Mouse (Mus musculus): ENCODE data around the gene Tbc1d25. TPM values are rescaled to one million over a fixed set of nuclear protein-coding genes. Genes with fewer than 3 reads are reported as not detected.
A peak's percentile ranks its signal among the peaks of the same experiment; 100 is the strongest.

Gene Tbc1d25
- total and polyA plus RNA-seq, 3 experiments, result 8.0 to 23.4 TPM; not detected in 1

- TF ChIP-seq POLR2AphosphoS5 (IDR thresholded peaks at IDR 0.05; ENCODE audit: borderline replicate concordance, low read depth, low read length), result no peak
- peak; percentile 98 for TF ChIP-seq SIN3A (IDR thresholded peaks at IDR 0.05; ENCODE audit: low read length)
- TF ChIP-seq BHLHE40 (IDR thresholded peaks at IDR 0.05; ENCODE audit: borderline replicate concordance, low read depth, low read length), result peak; percentile 85
- no peak; the same call in 1 of the 2 replicates for TF ChIP-seq SMC3 (IDR thresholded peaks at IDR 0.05; ENCODE audit: low read depth, low read length)
- peak; percentile 84 for TF ChIP-seq ELF1 (IDR thresholded peaks at IDR 0.05; ENCODE audit: low read depth, low read length)
- peak; percentile 79 to 85 for TF ChIP-seq POLR2A (IDR thresholded peaks at IDR 0.05; ENCODE audit: control insufficient read depth in 1 of 2, insufficient read depth in 1 of 2, low read depth in 1 of 2, low read length in 2 of 2, poor library complexity in 1 of 2)
Measured at GRCm38 (mm10) chrX:8175504-8176385, at the start of gene Tbc1d25 (continued).

GRCm38 (mm10) chrX:8223473-8223872 lies 47.5 kb upstream of the Tbc1d25 start:
- no peaks in the 10 kb centered on the region for H3K9me3 ChIP-seq (replicated peaks; ENCODE audit: insufficient read depth, low read length)
- H3K79me2 ChIP-seq (ENCODE audit: control insufficient read depth, insufficient read depth, low read length, poor library complexity), result no peaks in the 10 kb centered on the region
- peaks cover 0 to 18% of the 10 kb centered on the region in 2 experiments; a peak in 3 of 4 replicates for H3K4me1 ChIP-seq (ENCODE audit: control insufficient read depth in 1 of 2, insufficient read depth in 2 of 2, low read length in 2 of 2)
- H3K4me3 ChIP-seq (ENCODE audit: control insufficient read depth in 1 of 2, insufficient read depth in 1 of 2, low read depth in 2 of 2, low read length in 2 of 2), result no peak overlapping the region
- no peak for DNase-seq (ENCODE audit: low read depth, low spot score)
- H3K27ac ChIP-seq (ENCODE audit: control insufficient read depth, low read depth, low read length), result no peak overlapping the region
- H3K27me3 ChIP-seq (ENCODE audit: control insufficient read depth in 1 of 2, insufficient read depth in 2 of 2, low read length in 2 of 2), result no peaks in the 10 kb centered on the region
- no peaks in the 10 kb centered on the region; a peak in 1 of 4 replicates for H3K36me3 ChIP-seq (ENCODE audit: control insufficient read depth in 1 of 2, insufficient read depth in 2 of 2, low read length in 2 of 2)
- no peak overlapping the region for H3K9ac ChIP-seq (ENCODE audit: control insufficient read depth, low read depth, low read length, poor library complexity, severe bottlenecking)
- TF ChIP-seq GATA1 (IDR thresholded peaks at IDR 0.05; ENCODE audit: low read depth, low read length), result peak; percentile 40
- no peak for TF ChIP-seq RAD21 (IDR thresholded peaks at IDR 0.05; ENCODE audit: low read depth, low read length)
- TF ChIP-seq ZC3H11A (IDR thresholded peaks at IDR 0.05; ENCODE audit: low read depth, low read length), result no peak
- TF ChIP-seq ELF1 (IDR thresholded peaks at IDR 0.05; ENCODE audit: low read depth, low read length), result no peak
- TF ChIP-seq TCF12 (IDR thresholded peaks at IDR 0.05; ENCODE audit: low read depth, low read length), result peak; percentile 64
- TF ChIP-seq EP300 (IDR thresholded peaks at IDR 0.05; ENCODE audit: low read depth in 1 of 2, low read length in 2 of 2), result peak; percentile 25; a peak in 1 of 4 replicates
- no peak for TF ChIP-seq HCFC1 (IDR thresholded peaks at IDR 0.05; ENCODE audit: low read depth, low read length)
- TF ChIP-seq CHD1 (IDR thresholded peaks at IDR 0.05; ENCODE audit: low read depth, low read length), result no peak

- Histone ChIP-seq H3K4me1 (ENCODE audit: control insufficient read depth in 1 of 2, insufficient read depth in 2 of 2, low read length in 2 of 2) (peaks cover 0 to 23% of the 10 kb centered on the region in 2 experiments; a peak in 3 of 4 replicates), H3K4me3 (ENCODE audit: control insufficient read depth in 1 of 2, insufficient read depth in 1 of 2, low read depth in 2 of 2, low read length in 2 of 2) (no peak overlapping the region), H3K27ac (ENCODE audit: control insufficient read depth, low read depth, low read length) (no peak overlapping the region), H3K79me2 (ENCODE audit: control insufficient read depth, insufficient read depth, low read length, poor library complexity) (no peaks in the 10 kb centered on the region), H3K27me3 (ENCODE audit: control insufficient read depth in 1 of 2, insufficient read depth in 2 of 2, low read length in 2 of 2) (no peaks in the 10 kb centered on the region), H3K9me3 (replicated peaks; ENCODE audit: insufficient read depth, low read length) (no peaks in the 10 kb centered on the region), H3K9ac (ENCODE audit: control insufficient read depth, low read depth, low read length, poor library complexity, severe bottlenecking) (no peak overlapping the region), H3K36me3 (ENCODE audit: control insufficient read depth in 1 of 2, insufficient read depth in 2 of 2, low read length in 2 of 2) (peaks cover 0 to 4% of the 10 kb centered on the region in 2 experiments; a peak in 2 of 4 replicates)
- TF ChIP-seq RCOR1 (IDR thresholded peaks at IDR 0.05; ENCODE audit: low read depth, low read length) (no peak), GATA1 (IDR thresholded peaks at IDR 0.05; ENCODE audit: low read depth, low read length) (no peak), CHD1 (IDR thresholded peaks at IDR 0.05; ENCODE audit: low read depth, low read length) (no peak), ETS1 (IDR thresholded peaks at IDR 0.05; ENCODE audit: low read depth, low read length) (no peak), RAD21 (IDR thresholded peaks at IDR 0.05; ENCODE audit: low read depth, low read length) (no peak), MAFK (IDR thresholded peaks at IDR 0.05; ENCODE audit: borderline replicate concordance, low read depth, low read length) (no peak), ELF1 (IDR thresholded peaks at IDR 0.05; ENCODE audit: low read depth, low read length) (no peak), ZNF384 (IDR thresholded peaks at IDR 0.05; ENCODE audit: low read depth, low read length) (no peak), CHD2 (IDR thresholded peaks at IDR 0.05; ENCODE audit: low read length) (no peak), NELFE (IDR thresholded peaks at IDR 0.05; ENCODE audit: low read depth, low read length) (no peak)
- DNase-seq (ENCODE audit: low read depth, low spot score), result no peak
Measured at GRCm38 (mm10) chrX:8222678-8223421, 46.9 kb upstream of the Tbc1d25 start.

All from MEL (cell line).